In genomic region chr6:139874418-139875176, GRCm38 (mm10) we compare ENCODE assay signal across 9 mouse cellular contexts.
DNase-seq lines count a peak whose midpoint lies in the region; ATAC-seq and TF ChIP-seq lines count a peak whose summit lies in the region.
"Had no signal": no experiment of that assay in that cellular context is flagged by ENCODE, and none has a peak within 500 bp of the region (broad histone marks: within the 10 kb centered on the region; RNA-seq: fewer than 3 reads in every experiment).

No protein-coding gene starts in this region.

- H3K4me2 ChIP-seq in forebrain, embryonic 12.5 days: no peak overlapping the region
- H3K4me2 ChIP-seq in lung, embryonic 16.5 days (ENCODE audit: low read depth, low read length): no peak overlapping the region
- H3K4me2 ChIP-seq in stomach, embryonic 15.5 days: no peak overlapping the region
- H3K4me2 ChIP-seq: embryonic facial prominence, embryonic 13.5 days; neural tube, embryonic 13.5 days had no signal

- CTCF ChIA-PET in Patski (lab: Charles Lee): interaction anchor here (0.6 to 1.8 kb wide), 12 partner anchors 10 to 613 kb away, joined by 3 to 7 read pairs (median 3); no protein-coding TSS in a partner anchor

- in situ Hi-C loops in Patski (cut with MboI; ENCODE audit: low pct_unique_long_range_greater_than_20kb): loop anchor here (10.0 kb wide), 1 partner anchor 590 kb away; no protein-coding TSS in a partner anchor

- no peak overlapping the region for H3K27ac ChIP-seq in forebrain, embryonic 12.5 days
- no peak overlapping the region for H3K27ac ChIP-seq in lung, embryonic 16.5 days (ENCODE audit: low read length)
- H3K27ac ChIP-seq in stomach, embryonic 15.5 days: no peak overlapping the region
- H3K27ac ChIP-seq: embryonic facial prominence, embryonic 13.5 days; neural tube, embryonic 13.5 days had no signal

- no peaks in the 10 kb centered on the region for H3K9me3 ChIP-seq in forebrain, embryonic 12.5 days
- no peaks in the 10 kb centered on the region for H3K9me3 ChIP-seq in lung, embryonic 16.5 days (ENCODE audit: control insufficient read depth, low read length)
- H3K9me3 ChIP-seq in stomach, embryonic 15.5 days: no peaks in the 10 kb centered on the region
- H3K9me3 ChIP-seq: embryonic facial prominence, embryonic 13.5 days; neural tube, embryonic 13.5 days had no signal

- 58% methylated on average over 3 of the region's 3 CpGs for WGBS in forebrain, embryonic 12.5 days
- WGBS in lung, embryonic 16.5 days: 35% methylated on average over 3 of the region's 3 CpGs
- WGBS in stomach, embryonic 15.5 days: 54% methylated on average over 3 of the region's 3 CpGs

- no peak overlapping the region for H3K4me3 ChIP-seq in forebrain, embryonic 12.5 days (replicated peaks)
- no peak overlapping the region for H3K4me3 ChIP-seq in lung, embryonic 16.5 days (ENCODE audit: low read length)
- H3K4me3 ChIP-seq in stomach, embryonic 15.5 days (replicated peaks): no peak overlapping the region
- H3K4me3 ChIP-seq: embryonic facial prominence, embryonic 13.5 days; neural tube, embryonic 13.5 days had no signal

- peak; percentile 77 for TF ChIP-seq CTCF in Patski (IDR thresholded peaks at IDR 0.05)

- no peaks in the 10 kb centered on the region for H3K4me1 ChIP-seq in forebrain, embryonic 12.5 days
- H3K4me1 ChIP-seq in lung, embryonic 16.5 days (replicated peaks; ENCODE audit: control insufficient read depth, insufficient read depth, low read length): peaks cover 7% of the 10 kb centered on the region
- no peaks in the 10 kb centered on the region for H3K4me1 ChIP-seq in stomach, embryonic 15.5 days
- H3K4me1 ChIP-seq: embryonic facial prominence, embryonic 13.5 days had no signal

- no peaks in the 10 kb centered on the region for H3K36me3 ChIP-seq in forebrain, embryonic 12.5 days (replicated peaks)
- H3K36me3 ChIP-seq in lung, embryonic 16.5 days (ENCODE audit: control insufficient read depth, insufficient read depth, low read length): no peaks in the 10 kb centered on the region
- H3K36me3 ChIP-seq in stomach, embryonic 15.5 days: no peaks in the 10 kb centered on the region
- H3K36me3 ChIP-seq: embryonic facial prominence, embryonic 13.5 days; neural tube, embryonic 13.5 days had no signal

- no peaks in the 10 kb centered on the region for H3K27me3 ChIP-seq in Patski
- no peaks in the 10 kb centered on the region for H3K27me3 ChIP-seq in forebrain, embryonic 12.5 days
- no peaks in the 10 kb centered on the region for H3K27me3 ChIP-seq in lung, embryonic 16.5 days (ENCODE audit: control insufficient read depth, insufficient read depth, low read depth, low read length)
- no peaks in the 10 kb centered on the region for H3K27me3 ChIP-seq in stomach, embryonic 15.5 days (replicated peaks)
- H3K27me3 ChIP-seq: embryonic facial prominence, embryonic 13.5 days; neural tube, embryonic 13.5 days had no signal

- no peak overlapping the region for H3K9ac ChIP-seq in forebrain, embryonic 12.5 days
- H3K9ac ChIP-seq in lung, embryonic 16.5 days (ENCODE audit: low read length): no peak overlapping the region
- H3K9ac ChIP-seq in stomach, embryonic 15.5 days: no peak overlapping the region
- H3K9ac ChIP-seq: embryonic facial prominence, embryonic 13.5 days; neural tube, embryonic 13.5 days had no signal

- POLR2A ChIA-PET in Patski (lab: Charles Lee): interaction anchor here (0.7 kb wide), 1 partner anchor 121 kb away, joined by 3 read pairs; no protein-coding TSS in a partner anchor

- ATAC-seq in Patski: peak; percentile 86
- ATAC-seq in forebrain, embryonic 12.5 days (ENCODE audit: low FRiP score): peak; percentile 46; the same call in 1 of the 2 replicates
- peak; percentile 82 for ATAC-seq in lung, embryonic 16.5 days (ENCODE audit: low read depth)
- ATAC-seq in stomach, embryonic 15.5 days (ENCODE audit: insufficient read depth, low FRiP score, low read depth): peak; percentile 14; the same call in 1 of the 2 replicates

- peak; percentile 27 for DNase-seq in Patski (ENCODE audit: low read depth, low spot score)
- DNase-seq in adrenal gland, postnatal 36 days: peak; percentile 55 to 73
- peak; percentile 63 for DNase-seq in heart, postnatal 4 days
- DNase-seq in layer of hippocampus, adult 11-12 months (ENCODE audit: low spot score): peak; percentile 64

Comparison
In these comparisons a context has a peak if more than half of its experiments do, and no peak if none do; other contexts are left out.
1. ATAC-seq: peak in every context shown above with its lines; median percentile 86 in Patski; 82 in lung, embryonic 16.5 days; 46 in forebrain, embryonic 12.5 days; 14 in stomach, embryonic 15.5 days.